Mouse (Mus musculus): ENCODE data around the gene Dnah12. TPM values are rescaled to one million over a fixed set of nuclear protein-coding genes. Genes with fewer than 3 reads are reported as not detected.

Dnah12 gene
- total and polyA plus RNA-seq, 3 experiments = 0.04 to 0.10 TPM; not detected in 1

- no peaks in the 10 kb centered on the region for H3K27me3 ChIP-seq (ENCODE audit: control insufficient read depth in 1 of 2, insufficient read depth in 2 of 2, low read length in 2 of 2)
- DNase-seq (ENCODE audit: low read depth, low spot score) = peak; percentile 66
- H3K27ac ChIP-seq (ENCODE audit: control insufficient read depth, low read depth, low read length) = no peak overlapping the region
- no peak overlapping the region for H3K9ac ChIP-seq (ENCODE audit: control insufficient read depth, low read depth, low read length, poor library complexity, severe bottlenecking)
- TF ChIP-seq ZNF384 (IDR thresholded peaks at IDR 0.05; ENCODE audit: low read depth, low read length) = peak; percentile 21; the same call in 1 of the 2 replicates
- TF ChIP-seq MYC (IDR thresholded peaks at IDR 0.05; ENCODE audit: low read depth, low read length) = peak; percentile 88
- 0 out of 2 replicates have a peak, but pooled peaks have one; percentile 34 for TF ChIP-seq MAZ (IDR thresholded peaks at IDR 0.05; ENCODE audit: low read depth, low read length)
- TF ChIP-seq NELFE (IDR thresholded peaks at IDR 0.05; ENCODE audit: low read depth, low read length) = 0 out of 2 replicates have a peak, but pooled peaks have one; percentile 18
- no peak for TF ChIP-seq TCF12 (IDR thresholded peaks at IDR 0.05; ENCODE audit: low read depth, low read length)
- no peak for TF ChIP-seq TBP (IDR thresholded peaks at IDR 0.05; ENCODE audit: low read depth, low read length)
- peak; percentile 63 for TF ChIP-seq MAX (IDR thresholded peaks at IDR 0.05; ENCODE audit: low read length)
- peak; percentile 59 for TF ChIP-seq RAD21 (IDR thresholded peaks at IDR 0.05; ENCODE audit: low read depth, low read length)
- peak; percentile 69 for TF ChIP-seq MXI1 (IDR thresholded peaks at IDR 0.05; ENCODE audit: low read depth, low read length)
- peak; percentile 53; the same call in 1 of the 2 replicates for TF ChIP-seq ZC3H11A (IDR thresholded peaks at IDR 0.05; ENCODE audit: low read depth, low read length)
- TF ChIP-seq HCFC1 (IDR thresholded peaks at IDR 0.05; ENCODE audit: low read depth, low read length) = no peak
- peak; percentile 20 to 70 (median 47); a peak in 4 of 6 replicates for TF ChIP-seq CTCF (IDR thresholded peaks at IDR 0.05 in 2 of 3, conservative IDR thresholded peaks at IDR 0.05 in 1 of 3; ENCODE audit: control insufficient read depth in 1 of 3, insufficient read depth in 1 of 3, low read depth in 2 of 3, low read length in 3 of 3, poor library complexity in 1 of 3, severe bottlenecking in 1 of 3)
- TF ChIP-seq MYB (IDR thresholded peaks at IDR 0.05; ENCODE audit: low read depth, low read length) = no peak
- peak; percentile 66 for TF ChIP-seq SMC3 (IDR thresholded peaks at IDR 0.05; ENCODE audit: low read depth, low read length)
- H3K36me3 ChIP-seq (ENCODE audit: control insufficient read depth in 1 of 2, insufficient read depth in 2 of 2, low read length in 2 of 2) = peaks cover 0 to 71% of the 10 kb centered on the region in 2 experiments; a peak in 2 of 4 replicates
- H3K79me2 ChIP-seq (ENCODE audit: control insufficient read depth, insufficient read depth, low read length, poor library complexity) = peaks cover 3% of the 10 kb centered on the region
- no peaks in the 10 kb centered on the region for H3K9me3 ChIP-seq (replicated peaks; ENCODE audit: insufficient read depth, low read length)
- no peak overlapping the region for H3K4me3 ChIP-seq (ENCODE audit: control insufficient read depth in 1 of 2, insufficient read depth in 1 of 2, low read depth in 2 of 2, low read length in 2 of 2)
- no peaks in the 10 kb centered on the region for H3K4me1 ChIP-seq (ENCODE audit: control insufficient read depth in 1 of 2, insufficient read depth in 2 of 2, low read length in 2 of 2)
These were observed 41.2 kb upstream of the Dnah12 start for GRCm38 (mm10) chr14:26651901-26652300.

DNA sequence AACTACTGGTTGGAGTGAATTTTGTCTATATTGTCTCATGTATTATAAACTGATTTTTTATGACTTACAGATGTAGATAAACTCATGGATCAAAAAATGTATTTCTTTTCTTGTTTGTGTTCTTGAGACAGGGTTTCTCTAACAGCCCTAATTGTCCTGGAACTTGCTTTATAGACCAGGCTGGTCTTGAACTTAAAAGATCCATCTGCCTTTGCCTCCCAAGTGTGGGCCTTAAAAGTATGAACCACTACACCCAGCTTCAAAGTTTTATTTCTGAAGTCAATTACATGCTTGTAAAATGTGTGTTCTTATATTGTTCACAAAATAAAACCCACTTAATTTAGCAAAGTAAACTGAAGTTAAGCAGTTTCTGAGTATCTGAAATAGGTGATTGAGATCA lies 34.9 kb upstream of the Dnah12 start:
- Histone ChIP-seq H3K79me2 (ENCODE audit: control insufficient read depth, insufficient read depth, low read length, poor library complexity) (peaks cover 2% of the 10 kb centered on the region; the same call in 1 of the 2 replicates), H3K27ac (ENCODE audit: control insufficient read depth, low read depth, low read length) (no peak overlapping the region), H3K9ac (ENCODE audit: control insufficient read depth, low read depth, low read length, poor library complexity, severe bottlenecking) (no peak overlapping the region), H3K9me3 (replicated peaks; ENCODE audit: insufficient read depth, low read length) (no peaks in the 10 kb centered on the region), H3K36me3 (ENCODE audit: control insufficient read depth in 1 of 2, insufficient read depth in 2 of 2, low read length in 2 of 2) (peaks cover 9 to 39% of the 10 kb centered on the region in 2 experiments), H3K4me3 (ENCODE audit: control insufficient read depth in 1 of 2, insufficient read depth in 1 of 2, low read depth in 2 of 2, low read length in 2 of 2) (no peak overlapping the region), H3K27me3 (ENCODE audit: control insufficient read depth in 1 of 2, insufficient read depth in 2 of 2, low read length in 2 of 2) (no peaks in the 10 kb centered on the region), H3K4me1 (ENCODE audit: control insufficient read depth in 1 of 2, insufficient read depth in 2 of 2, low read length in 2 of 2) (peaks cover 0 to 4% of the 10 kb centered on the region in 2 experiments; a peak in 2 of 4 replicates)
- DNase-seq (ENCODE audit: low read depth, low spot score) = no peak
- TF ChIP-seq POLR2AphosphoS2 (IDR thresholded peaks at IDR 0.05; ENCODE audit: low read length) (peak; percentile 63), KAT2A (conservative IDR thresholded peaks at IDR 0.05; ENCODE audit: low read depth, low read length) (no peak), USF1 (IDR thresholded peaks at IDR 0.05; ENCODE audit: low read depth, low read length) (no peak), MYB (IDR thresholded peaks at IDR 0.05; ENCODE audit: low read depth, low read length) (no peak), POLR2A (IDR thresholded peaks at IDR 0.05; ENCODE audit: control insufficient read depth in 1 of 2, insufficient read depth in 1 of 2, low read depth in 1 of 2, low read length in 2 of 2, poor library complexity in 1 of 2) (no peak; a peak in 1 of 4 replicates)

Measured in MEL (cell line).